Mouse (Mus musculus) kidney, postnatal 0 days (tissue): ENCODE measurements at regions not wholly inside any gene's neighbourhood (a gene's known extent, or its start where the extent isn't known, plus 50 kb on each side); places are given as distances from the start of the nearest gene placed in this dataset.
"Not testable (repeated sequence)": the region's sequence is repeated elsewhere in the genome, so short reads cannot be mapped to it uniquely, and the experiment has no call there.

Experiments used
- ATAC-seq: fragments of 200-750 bp; cut with Nextera tagmentation; replicated peaks from 2 replicates; pipeline ENCODE4 v1.8.0; 2017; ENCODE audit warnings: low read depth, moderate number of reproducible peaks, moderate TSS enrichment, moderate library complexity; ENCODE audit not compliant: low FRiP score
- DNase-seq: peaks from one replicate; pipeline ENCODE4 v3.0.0-alpha.2; 2016; ENCODE audit warnings: low spot score
- H3K27ac ChIP-seq: fragments of 300-500 bp; sonication (generic); 2 replicates; pipeline ENCODE4 v1.5.1; 2014; ENCODE audit warnings: mild to moderate bottlenecking
- H3K27me3 ChIP-seq: fragments of 300-500 bp; sonication (generic); 2 replicates; pipeline ENCODE4 v1.6.1; 2014; ENCODE audit warnings: low read length, mixed read lengths; ENCODE audit not compliant: insufficient read depth
- H3K36me3 ChIP-seq: fragments of 300-500 bp; sonication (generic); 2 replicates; pipeline ENCODE4 v1.6.1; 2014; ENCODE audit warnings: low read length, mixed read lengths; ENCODE audit not compliant: insufficient read depth
- H3K4me1 ChIP-seq: fragments of 300-500 bp; sonication (generic); replicated peaks from 2 replicates; pipeline ENCODE4 v1.6.1; 2014; ENCODE audit warnings: antibody characterized with exemption, low read length, mixed read lengths; ENCODE audit not compliant: insufficient read depth
- H3K4me2 ChIP-seq: fragments of 300-500 bp; sonication (generic); 2 replicates; pipeline ENCODE4 v1.6.1; 2014; ENCODE audit warnings: mild to moderate bottlenecking, low read length, moderate library complexity, mixed read lengths
- H3K4me3 ChIP-seq: fragments of 300-500 bp; sonication (generic); replicated peaks from 2 replicates; pipeline ENCODE4 v1.5.1; 2014; ENCODE audit warnings: low read depth, low read length
- H3K9ac ChIP-seq: fragments of 300-500 bp; sonication (generic); 2 replicates; pipeline ENCODE4 v1.6.1; 2014; ENCODE audit warnings: low read depth, low read length
- H3K9me3 ChIP-seq: fragments of 300-500 bp; sonication (generic); replicated peaks from 2 replicates; pipeline ENCODE4 v1.6.1; 2016; ENCODE audit warnings: low read length, inconsistent platforms, mixed read lengths
- CTCF ChIP-seq: IDR thresholded peaks from 2 replicates; pipeline ENCODE4 v1.5.1; 2016; ENCODE audit warnings: antibody characterized with exemption, low read depth, mild to moderate bottlenecking, moderate library complexity
- WGBS: fragments of 180-500 bp; shearing (Covaris S2); extraction: QIAGEN DNeasy Blood & Tissue Kit; methylation state at CpG from one replicate; pipeline ENCODE4 v1.1.7; 2014; 5-methylcytosine and 5-hydroxymethylcytosine counted together

DNA sequence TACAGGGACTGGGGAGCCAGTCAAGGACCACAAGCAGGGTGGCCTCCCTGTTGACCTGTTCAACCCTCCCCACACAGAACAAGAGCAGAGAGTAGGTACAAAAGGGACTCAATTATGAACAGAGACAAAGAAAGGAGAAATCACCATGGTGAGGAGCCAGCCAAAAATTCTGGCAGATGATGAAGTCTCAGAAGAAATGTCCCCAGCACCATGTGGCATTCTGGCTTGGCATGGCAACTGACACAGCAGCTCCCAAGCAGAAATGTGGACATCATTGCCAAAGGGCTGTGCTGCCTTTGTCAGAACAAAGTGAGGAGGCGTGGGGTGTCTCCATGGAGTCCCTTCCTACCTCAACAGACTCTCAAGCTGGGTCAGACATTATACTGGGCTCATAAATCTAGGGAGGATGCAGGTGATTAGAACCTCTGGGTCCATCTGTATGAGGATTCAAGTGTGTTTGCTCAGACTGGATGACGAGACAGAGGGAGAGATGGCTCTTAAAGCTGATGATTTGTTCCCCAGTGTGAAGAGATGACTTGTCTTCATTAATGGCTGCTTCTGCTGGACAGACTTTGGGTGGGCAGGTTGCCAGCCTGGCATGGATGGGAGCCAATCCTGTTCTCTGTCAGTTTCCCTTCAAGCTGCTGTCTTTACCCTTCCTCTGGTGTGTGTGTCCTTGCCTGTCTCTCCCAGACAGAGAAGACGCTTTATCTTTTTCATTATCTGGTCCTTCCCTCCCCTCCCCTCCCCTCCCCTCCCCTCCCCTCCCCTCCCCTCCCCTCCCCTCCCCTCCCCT is 120.5 kb upstream of the Fhl2 start:
- Histone ChIP-seq H3K4me1 (no peaks in the 10 kb centered on the region), H3K27me3 (no peaks in the 10 kb centered on the region), H3K4me3 (no peak overlapping the region), H3K9ac (no peak overlapping the region), H3K27ac (no peak overlapping the region), H3K36me3 (no peaks in the 10 kb centered on the region), H3K9me3 (no peaks in the 10 kb centered on the region), H3K4me2 (no peak overlapping the region)
- DNase-seq = no peak
- WGBS = 83% methylated on average over 3 of the region's 3 CpGs
- no peak for TF ChIP-seq CTCF
- ATAC-seq = no peak

GRCm38 (mm10) chr1:43333488-43333887 is 110.9 kb upstream of the Nck2 start:
- H3K9me3 ChIP-seq, H3K27me3 ChIP-seq, H3K36me3 ChIP-seq, H3K4me3 ChIP-seq, DNase-seq, H3K9ac ChIP-seq, H3K4me2 ChIP-seq, H3K27ac ChIP-seq, ATAC-seq: not testable (repeated sequence)
- peaks cover 12% of the 10 kb centered on the region; the same call in 1 of the 2 replicates for H3K4me1 ChIP-seq
- WGBS = 91% methylated on average over 10 of the region's 10 CpGs

- Histone ChIP-seq H3K4me3 (no peak overlapping the region), H3K36me3 (no peaks in the 10 kb centered on the region), H3K4me2 (no peak overlapping the region), H3K9ac (no peak overlapping the region), H3K27ac (peak overlapping the region; percentile 70), H3K9me3 (0 out of 2 replicates have a peak, but pooled peaks cover 3% of the 10 kb centered on the region), H3K27me3 (no peaks in the 10 kb centered on the region), H3K4me1 (peaks cover 13% of the 10 kb centered on the region; the same call in 1 of the 2 replicates)
- no peak for TF ChIP-seq CTCF
- ATAC-seq (peak; percentile 84), DNase-seq (peak; percentile 95)
- 63% methylated on average over 3 of the region's 3 CpGs for WGBS
Observed at GRCm38 (mm10) chr1:43337168-43337784, 107.1 kb upstream of the Nck2 start.

- H3K9me3 ChIP-seq = 0 out of 2 replicates have a peak, but pooled peaks cover 3% of the 10 kb centered on the region
- H3K4me1 ChIP-seq = peaks cover 13% of the 10 kb centered on the region; the same call in 1 of the 2 replicates
- ATAC-seq (no peak), DNase-seq (peak; percentile 71)
- H3K36me3 ChIP-seq = no peaks in the 10 kb centered on the region
- H3K27ac ChIP-seq = peak overlapping the region; percentile 33
- no peak overlapping the region for H3K4me3 ChIP-seq
- no peak for TF ChIP-seq CTCF
- H3K9ac ChIP-seq = no peak overlapping the region
- H3K4me2 ChIP-seq = no peak overlapping the region
- 51% methylated on average over 6 of the region's 6 CpGs for WGBS
- no peaks in the 10 kb centered on the region for H3K27me3 ChIP-seq
Observed at GRCm38 (mm10) chr1:43338096-43338915, 106.1 kb upstream of the Nck2 start.

DNA sequence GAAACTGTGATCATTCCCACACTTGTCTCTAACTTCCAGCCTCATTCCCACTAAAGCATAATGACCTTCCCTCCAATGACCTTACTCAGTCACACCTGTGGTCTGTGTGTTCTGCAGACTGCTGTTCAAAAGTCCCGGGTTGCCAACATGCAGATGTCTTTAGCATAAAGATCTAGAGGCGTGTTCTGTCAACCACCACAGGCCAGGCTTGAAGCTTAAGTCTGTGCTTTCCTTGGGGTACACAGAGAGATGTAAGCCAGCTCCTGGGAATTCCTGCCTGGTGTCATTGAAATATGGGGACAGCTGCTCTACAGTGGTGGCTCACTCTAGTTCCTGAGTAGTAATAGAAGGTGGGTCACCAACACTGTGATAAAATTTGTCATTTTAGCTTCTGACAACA is 101.5 kb upstream of the Nck2 start:
- ATAC-seq (no peak), DNase-seq (no peak)
- peaks cover 7% of the 10 kb centered on the region; the same call in 1 of the 2 replicates for H3K4me1 ChIP-seq
- H3K27ac ChIP-seq = no peak overlapping the region
- H3K9me3 ChIP-seq = no peaks in the 10 kb centered on the region
- no peak for TF ChIP-seq CTCF
- H3K9ac ChIP-seq = no peak overlapping the region
- 78% methylated on average over 2 of the region's 2 CpGs for WGBS
- H3K4me3 ChIP-seq = no peak overlapping the region
- no peaks in the 10 kb centered on the region for H3K27me3 ChIP-seq
- no peak overlapping the region for H3K4me2 ChIP-seq
- H3K36me3 ChIP-seq = no peaks in the 10 kb centered on the region

- H3K4me2 ChIP-seq = no peak overlapping the region
- no peaks in the 10 kb centered on the region for H3K27me3 ChIP-seq
- no peak for TF ChIP-seq CTCF
- no peaks in the 10 kb centered on the region for H3K36me3 ChIP-seq
- DNase-seq (no peak), ATAC-seq (no peak)
- H3K4me3 ChIP-seq = no peak overlapping the region
- H3K4me1 ChIP-seq = 0 out of 2 replicates have a peak, but pooled peaks cover 2% of the 10 kb centered on the region
- H3K9me3 ChIP-seq = no peaks in the 10 kb centered on the region
- no peak overlapping the region for H3K27ac ChIP-seq
- no peak overlapping the region for H3K9ac ChIP-seq
- WGBS = 90% methylated on average over 2 of the region's 2 CpGs
Observed at GRCm38 (mm10) chr1:43343410-43343809, 101.0 kb upstream of the Nck2 start.
